Mouse (Mus musculus): ENCODE measurements around the gene Kazn. TPM values are rescaled to one million over a fixed set of nuclear protein-coding genes. Genes with fewer than 3 reads are reported as not detected.

Gene Kazn
- polyA plus RNA-seq, 1 experiment from 2014 or later = 0.74 TPM

DNA sequence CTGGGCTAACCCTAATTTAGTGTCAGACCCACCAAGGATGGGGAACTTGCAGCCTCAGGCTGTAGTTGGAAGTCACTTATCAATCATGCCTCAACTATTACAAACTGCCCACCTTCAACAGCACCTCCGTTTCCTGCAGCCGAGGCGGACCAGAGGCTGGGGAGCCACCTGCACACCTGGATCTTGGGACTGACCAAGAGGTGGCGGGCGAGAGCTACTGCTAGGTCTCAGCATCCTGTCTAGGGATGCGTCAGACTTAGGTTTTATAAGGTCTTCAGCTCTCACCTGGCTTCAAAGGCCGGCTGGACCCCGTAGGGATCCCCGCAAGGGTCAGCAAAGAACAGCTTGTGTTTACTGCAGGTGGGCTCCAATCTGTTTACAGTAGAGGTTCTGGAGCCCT lies 90.0 kb downstream of the Kazn start:
- Histone ChIP-seq H3K4me1 (ENCODE audit: insufficient read depth) (no peaks in the 10 kb centered on the region), H3K36me3 (replicated peaks; ENCODE audit: insufficient read depth, low read length) (no peaks in the 10 kb centered on the region), H3K9ac (replicated peaks) (no peak overlapping the region), H3K27me3 (ENCODE audit: insufficient read depth, low read length) (no peaks in the 10 kb centered on the region), H3K4me3 (ENCODE audit: low read depth, low read length) (no peak overlapping the region), H3K9me3 (ENCODE audit: low read length) (no peaks in the 10 kb centered on the region), H3K4me2 (ENCODE audit: low read depth, low read length) (no peak overlapping the region), H3K27ac (ENCODE audit: low read depth) (no peak overlapping the region)
- DNase-seq (no peak), ATAC-seq (no peak)
- WGBS (ENCODE audit: insufficient replicate concordance) = 66% methylated on average over 9 of the region's 9 CpGs
- TF ChIP-seq CTCF (IDR thresholded peaks at IDR 0.05; ENCODE audit: low read depth) (peak; percentile 44), EP300 (IDR thresholded peaks at IDR 0.05; ENCODE audit: low read depth) (no peak)

DNA sequence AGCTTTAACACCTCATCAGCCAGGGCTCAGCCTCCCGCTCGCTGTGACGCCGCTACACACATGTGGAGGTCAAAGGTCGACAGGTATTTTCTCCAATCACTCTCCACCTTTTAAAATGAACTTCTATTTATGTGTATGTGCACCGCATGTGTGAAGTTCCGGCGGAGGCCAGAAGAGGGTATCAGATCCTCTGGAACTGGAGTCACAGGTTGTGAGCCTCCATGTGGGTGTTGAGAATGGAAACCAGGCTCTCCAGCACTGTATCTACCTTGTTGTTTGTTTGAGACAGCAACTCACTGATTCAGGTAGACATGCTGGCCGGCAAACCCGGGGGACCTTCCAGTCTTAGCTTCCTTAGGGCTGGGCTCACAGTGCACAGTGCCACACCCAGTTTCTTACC lies 91.5 kb downstream of the Kazn start:
- H3K27me3 ChIP-seq (ENCODE audit: insufficient read depth, low read length) = no peaks in the 10 kb centered on the region
- H3K9me3 ChIP-seq (ENCODE audit: low read length) = no peaks in the 10 kb centered on the region
- no peak overlapping the region for H3K27ac ChIP-seq (ENCODE audit: low read depth)
- H3K4me2 ChIP-seq (ENCODE audit: low read depth, low read length) = no peak overlapping the region
- no peak for DNase-seq
- H3K36me3 ChIP-seq (replicated peaks; ENCODE audit: insufficient read depth, low read length) = no peaks in the 10 kb centered on the region
- H3K4me3 ChIP-seq (ENCODE audit: low read depth, low read length) = no peak overlapping the region
- 92% methylated on average over 10 of the region's 10 CpGs for WGBS (ENCODE audit: insufficient replicate concordance)
- H3K4me1 ChIP-seq (ENCODE audit: insufficient read depth) = no peaks in the 10 kb centered on the region
- no peak for TF ChIP-seq EP300 (IDR thresholded peaks at IDR 0.05; ENCODE audit: low read depth)
- no peak for TF ChIP-seq CTCF (IDR thresholded peaks at IDR 0.05; ENCODE audit: low read depth)
- no peak overlapping the region for H3K9ac ChIP-seq (replicated peaks)
- ATAC-seq = no peak

DNA sequence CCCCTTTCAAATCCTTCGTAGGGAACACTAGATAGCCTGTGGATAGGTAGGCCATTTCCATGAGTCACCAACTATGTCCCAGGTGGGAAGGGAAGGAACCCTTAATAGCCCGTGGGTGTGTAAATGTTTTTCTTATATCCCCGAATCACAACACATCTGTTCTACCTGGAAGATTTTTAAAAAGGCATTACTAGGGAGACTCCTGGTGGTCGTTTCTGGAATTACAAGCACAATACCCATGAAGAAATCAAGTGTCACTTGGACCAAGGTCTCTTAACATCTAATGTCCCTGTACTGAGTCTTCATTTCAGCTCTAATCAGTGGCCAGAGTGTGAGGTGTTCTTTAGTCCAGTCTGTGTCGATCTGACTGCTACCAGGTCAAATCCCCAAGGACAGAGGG lies 95.1 kb downstream of the Kazn start:
- peak; percentile 67 for TF ChIP-seq CTCF (IDR thresholded peaks at IDR 0.05; ENCODE audit: low read depth)
- TF ChIP-seq EP300 (IDR thresholded peaks at IDR 0.05; ENCODE audit: low read depth) = no peak
- WGBS (ENCODE audit: insufficient replicate concordance) = 30% methylated on average over 5 of the region's 5 CpGs
- Histone ChIP-seq H3K9ac (replicated peaks) (no peak overlapping the region), H3K4me1 (ENCODE audit: insufficient read depth) (no peaks in the 10 kb centered on the region), H3K27ac (ENCODE audit: low read depth) (no peak overlapping the region), H3K36me3 (replicated peaks; ENCODE audit: insufficient read depth, low read length) (no peaks in the 10 kb centered on the region), H3K4me2 (ENCODE audit: low read depth, low read length) (no peak overlapping the region), H3K4me3 (ENCODE audit: low read depth, low read length) (no peak overlapping the region), H3K9me3 (ENCODE audit: low read length) (no peaks in the 10 kb centered on the region), H3K27me3 (ENCODE audit: insufficient read depth, low read length) (no peaks in the 10 kb centered on the region)
- no peak for DNase-seq
- ATAC-seq = no peak

DNA sequence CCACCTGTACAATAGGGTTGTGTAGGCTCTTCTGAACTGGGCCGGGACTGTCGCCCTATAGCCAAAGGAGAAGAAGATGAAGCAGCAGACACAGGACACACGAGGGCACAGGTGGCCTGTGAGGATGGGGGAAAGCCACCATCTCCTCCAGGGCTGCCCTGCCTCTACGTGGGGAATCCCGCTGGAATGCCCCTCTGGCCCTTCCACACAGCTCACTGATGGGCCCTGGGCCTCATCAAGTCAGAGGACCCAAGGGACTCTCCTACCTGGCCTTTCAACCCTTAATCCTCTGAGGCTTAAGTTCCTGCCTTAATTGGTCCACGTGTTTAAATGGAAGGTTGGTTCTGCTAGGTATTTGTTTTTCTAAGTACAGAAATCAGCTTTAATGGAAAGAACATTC lies 95.9 kb downstream of the Kazn start:
- H3K4me3 ChIP-seq (ENCODE audit: low read depth, low read length) = no peak overlapping the region
- H3K36me3 ChIP-seq (replicated peaks; ENCODE audit: insufficient read depth, low read length) = no peaks in the 10 kb centered on the region
- DNase-seq = no peak
- TF ChIP-seq EP300 (IDR thresholded peaks at IDR 0.05; ENCODE audit: low read depth) (no peak), CTCF (IDR thresholded peaks at IDR 0.05; ENCODE audit: low read depth) (no peak)
- H3K9ac ChIP-seq (replicated peaks) = no peak overlapping the region
- H3K27me3 ChIP-seq (ENCODE audit: insufficient read depth, low read length) = no peaks in the 10 kb centered on the region
- H3K9me3 ChIP-seq (ENCODE audit: low read length) = no peaks in the 10 kb centered on the region
- 78% methylated on average over 6 of the region's 6 CpGs for WGBS (ENCODE audit: insufficient replicate concordance)
- ATAC-seq = no peak
- no peaks in the 10 kb centered on the region for H3K4me1 ChIP-seq (ENCODE audit: insufficient read depth)
- H3K4me2 ChIP-seq (ENCODE audit: low read depth, low read length) = no peak overlapping the region
- H3K27ac ChIP-seq (ENCODE audit: low read depth) = no peak overlapping the region

DNA sequence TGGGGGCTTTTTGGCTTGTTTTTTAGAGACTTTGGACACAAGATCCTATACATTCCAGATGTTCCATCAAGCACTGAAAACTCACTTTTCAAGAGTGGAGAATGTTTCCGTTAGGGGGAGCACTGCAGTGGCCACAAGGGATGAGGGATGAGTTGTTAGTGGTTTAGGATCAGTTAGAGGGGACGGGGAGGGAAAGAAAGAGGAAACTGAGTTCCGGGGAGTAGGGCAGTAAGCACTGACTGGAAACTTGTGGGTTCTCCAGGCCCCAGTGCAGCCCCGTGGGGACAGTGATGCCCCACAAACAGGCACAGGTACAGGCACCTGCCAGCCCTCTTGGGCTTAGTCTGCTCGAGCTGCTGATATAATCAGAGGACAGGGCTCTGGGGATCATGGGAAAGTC lies 99.5 kb downstream of the Kazn start:
- H3K4me3 ChIP-seq (ENCODE audit: low read depth, low read length) = no peak overlapping the region
- no peaks in the 10 kb centered on the region for H3K4me1 ChIP-seq (ENCODE audit: insufficient read depth)
- ATAC-seq = no peak
- H3K9me3 ChIP-seq (ENCODE audit: low read length) = no peaks in the 10 kb centered on the region
- no peaks in the 10 kb centered on the region for H3K36me3 ChIP-seq (replicated peaks; ENCODE audit: insufficient read depth, low read length)
- H3K27me3 ChIP-seq (ENCODE audit: insufficient read depth, low read length) = no peaks in the 10 kb centered on the region
- no peak overlapping the region for H3K9ac ChIP-seq (replicated peaks)
- no peak overlapping the region for H3K27ac ChIP-seq (ENCODE audit: low read depth)
- TF ChIP-seq CTCF (IDR thresholded peaks at IDR 0.05; ENCODE audit: low read depth) (no peak), EP300 (IDR thresholded peaks at IDR 0.05; ENCODE audit: low read depth) (no peak)
- DNase-seq = no peak
- WGBS (ENCODE audit: insufficient replicate concordance) = 47% methylated on average over 5 of the region's 5 CpGs
- H3K4me2 ChIP-seq (ENCODE audit: low read depth, low read length) = no peak overlapping the region

DNA sequence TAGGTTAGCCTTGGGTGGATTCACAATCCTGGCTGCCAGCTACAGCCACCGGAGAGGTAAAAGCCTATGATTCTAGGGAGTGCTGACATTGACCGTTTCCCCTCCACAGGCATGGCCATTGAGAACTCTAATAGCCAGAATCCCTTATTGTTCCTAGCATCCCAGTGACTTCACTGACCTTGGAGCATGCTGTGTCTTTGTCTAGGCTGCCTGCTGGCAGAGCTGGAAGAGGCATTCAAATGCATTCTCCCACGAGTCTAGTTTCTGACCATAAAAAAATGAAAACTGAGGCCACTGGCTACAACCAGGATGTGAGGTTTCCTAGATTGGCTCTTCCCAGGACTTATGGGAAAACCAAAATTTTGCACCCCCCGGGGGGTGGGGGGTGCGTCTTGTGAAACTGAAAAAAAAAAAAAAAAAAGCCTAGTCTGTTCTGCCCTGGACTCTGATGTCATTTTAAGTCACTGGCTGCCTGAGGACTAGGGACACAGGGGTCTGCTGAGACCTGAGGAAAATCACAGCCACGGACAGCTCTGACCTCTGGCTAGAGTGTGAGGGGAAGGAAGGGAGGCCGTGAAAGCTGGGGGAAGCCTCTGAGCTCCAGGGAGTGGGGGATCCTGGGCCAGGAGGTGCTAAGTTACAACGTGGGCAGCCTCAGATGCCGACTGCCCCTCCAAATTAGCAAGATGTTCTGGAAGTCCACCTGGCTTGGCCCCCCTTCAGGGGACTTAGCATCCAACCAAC lies 100.7 kb downstream of the Kazn start:
- Histone ChIP-seq H3K36me3 (replicated peaks; ENCODE audit: insufficient read depth, low read length) (no peaks in the 10 kb centered on the region), H3K4me1 (ENCODE audit: insufficient read depth) (no peaks in the 10 kb centered on the region), H3K9ac (replicated peaks) (no peak overlapping the region), H3K9me3 (ENCODE audit: low read length) (no peaks in the 10 kb centered on the region), H3K4me2 (ENCODE audit: low read depth, low read length) (no peak overlapping the region), H3K4me3 (ENCODE audit: low read depth, low read length) (no peak overlapping the region), H3K27ac (ENCODE audit: low read depth) (no peak overlapping the region), H3K27me3 (ENCODE audit: insufficient read depth, low read length) (no peaks in the 10 kb centered on the region)
- TF ChIP-seq EP300 (IDR thresholded peaks at IDR 0.05; ENCODE audit: low read depth) (no peak), CTCF (IDR thresholded peaks at IDR 0.05; ENCODE audit: low read depth) (no peak)
- WGBS (ENCODE audit: insufficient replicate concordance) = 72% methylated on average over 9 of the region's 9 CpGs
- ATAC-seq (no peak), DNase-seq (no peak)

Measured in liver, postnatal 0 days (tissue).